Mouse (Mus musculus) cortical plate, adult 2 months (tissue): ENCODE measurements around the gene Aurkb.

Source experiments
- CTCF ChIP-seq: fragments of 200-500 bp; IDR thresholded peaks from 2 replicates; pipeline ENCODE4 v1.5.1; 2011; ENCODE audit warnings: mild to moderate bottlenecking, control low read depth, low read length; ENCODE audit not compliant: insufficient read depth; ENCODE audit errors: extremely low read depth
- POLR2A ChIP-seq: fragments of 200-500 bp; IDR thresholded peaks from 2 replicates; pipeline ENCODE4 v1.6.1; 2011; ENCODE audit warnings: mild to moderate bottlenecking, low read length, control low read depth; ENCODE audit not compliant: insufficient read depth; ENCODE audit errors: extremely low read depth

DNA sequence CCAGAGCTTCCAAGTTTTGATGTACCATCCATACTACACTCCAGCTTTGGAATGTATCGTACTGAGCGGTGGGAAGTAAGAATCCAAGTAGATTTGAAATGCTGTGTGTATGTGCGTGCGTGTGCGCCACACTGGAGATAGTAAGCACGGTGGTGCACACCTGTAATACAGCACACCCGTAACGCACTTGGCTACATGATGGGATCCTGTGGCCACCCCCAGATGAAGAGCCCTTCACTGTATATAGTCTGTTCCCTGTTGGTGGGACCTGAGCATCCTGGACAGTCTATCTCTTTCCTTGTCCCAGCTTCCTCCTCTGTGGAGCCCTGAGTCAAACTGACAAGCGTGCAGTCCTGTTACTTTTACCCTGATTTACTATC is 938 bp downstream of the Aurkb start:
- TF ChIP-seq POLR2A (no peak), CTCF (no peak)
